10 mouse cellular contexts compared by ENCODE assay signal in the genomic region with DNA sequence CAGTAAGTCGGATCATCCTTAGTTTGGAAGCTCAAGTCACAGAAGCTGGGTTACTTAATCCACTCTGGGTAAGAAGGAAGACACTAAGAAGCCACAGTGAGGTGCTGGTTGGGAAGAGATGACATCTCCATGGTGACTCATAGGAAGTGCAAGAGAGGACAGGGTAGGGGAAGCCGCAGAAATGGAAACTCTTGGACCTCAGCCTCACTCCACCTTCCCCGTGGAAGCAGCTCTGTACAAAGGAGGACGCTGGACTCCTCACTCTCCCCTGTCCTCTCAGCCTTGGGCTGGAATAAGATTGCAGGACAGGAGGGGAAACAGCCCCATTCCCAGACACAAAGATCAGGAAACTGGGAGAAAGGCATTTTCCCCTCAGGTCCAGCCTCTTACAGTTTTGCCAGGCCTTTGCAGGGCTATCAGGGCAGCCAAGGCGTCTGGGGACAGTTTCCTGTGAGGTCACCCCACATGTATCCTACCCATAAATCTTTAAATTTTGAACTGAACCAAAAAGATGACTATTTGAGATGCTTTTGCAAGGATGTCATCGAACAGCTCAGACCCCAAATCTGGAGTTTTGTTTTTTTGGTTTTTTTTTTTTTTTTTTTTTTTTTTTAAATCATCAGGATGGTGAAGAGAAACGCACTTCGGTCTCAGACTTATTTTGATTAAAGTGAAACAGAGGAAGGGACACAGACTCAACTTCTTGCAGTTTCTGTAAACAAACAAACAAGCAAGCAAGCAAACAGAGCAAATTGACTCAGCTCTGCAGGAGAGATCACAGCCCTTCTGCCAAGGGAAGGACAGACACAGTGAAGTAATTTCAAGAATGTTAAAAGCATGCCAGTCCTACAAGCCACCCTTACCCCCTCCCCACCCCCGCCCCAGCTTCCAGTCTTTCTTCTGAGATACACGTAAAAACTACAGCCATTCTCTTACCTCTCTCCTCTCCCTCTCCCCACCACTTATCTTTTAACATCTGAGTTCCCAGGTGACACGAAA.
DNase-seq lines count a peak whose midpoint lies in the region; ATAC-seq and TF ChIP-seq lines count a peak whose summit lies in the region.
"Had no signal": no experiment of that assay in that cellular context is flagged by ENCODE, and none has a peak within 500 bp of the region (broad histone marks: within the 10 kb centered on the region; RNA-seq: fewer than 3 reads in every experiment).

No protein-coding gene starts in this region.

- peak overlapping the region; percentile 32 for H3K4me2 ChIP-seq in heart, embryonic 12.5 days
- H3K4me2 ChIP-seq in lung, embryonic 16.5 days (ENCODE audit: low read depth, low read length): no peak overlapping the region

- CTCF ChIA-PET in Patski (lab: Charles Lee): interaction anchor here (0.7 to 2.6 kb wide), 12 partner anchors 9 to 279 kb away, joined by 3 to 10 read pairs (median 3); no protein-coding TSS in a partner anchor

- peak overlapping the region; percentile 80 for H3K27ac ChIP-seq in heart, embryonic 12.5 days (ENCODE audit: poor library complexity, severe bottlenecking)
- H3K27ac ChIP-seq in lung, embryonic 16.5 days (ENCODE audit: low read length): no peak overlapping the region

- H3K4me1 ChIP-seq in heart, embryonic 12.5 days (replicated peaks): peaks cover 69% of the 10 kb centered on the region
- H3K4me1 ChIP-seq in lung, embryonic 16.5 days (replicated peaks; ENCODE audit: control insufficient read depth, insufficient read depth, low read length): peaks cover 34% of the 10 kb centered on the region

- no peak overlapping the region for H3K4me3 ChIP-seq in heart, embryonic 12.5 days
- H3K4me3 ChIP-seq in lung, embryonic 16.5 days (ENCODE audit: low read length): no peak overlapping the region
- H3K4me3 ChIP-seq: megakaryocyte, embryonic 14.5 days had no signal

- ATAC-seq in Patski: peak; percentile 89
- ATAC-seq in heart, embryonic 12.5 days (ENCODE audit: insufficient number of reproducible peaks, low FRiP score): peak; percentile 79
- peak; percentile 53 for ATAC-seq in lung, embryonic 16.5 days (ENCODE audit: low read depth)

- in situ Hi-C loops in Patski (cut with MboI; ENCODE audit: low pct_unique_long_range_greater_than_20kb): no loop called here

- no peak overlapping the region for H3K9ac ChIP-seq in heart, embryonic 12.5 days
- H3K9ac ChIP-seq in lung, embryonic 16.5 days (ENCODE audit: low read length): no peak overlapping the region

- H3K27me3 ChIP-seq in Patski: no peaks in the 10 kb centered on the region
- H3K27me3 ChIP-seq in heart, embryonic 12.5 days (replicated peaks): no peaks in the 10 kb centered on the region
- H3K27me3 ChIP-seq in lung, embryonic 16.5 days (ENCODE audit: control insufficient read depth, insufficient read depth, low read depth, low read length): no peaks in the 10 kb centered on the region
- H3K27me3 ChIP-seq: megakaryocyte, embryonic 14.5 days had no signal

- POLR2A ChIA-PET in Patski (lab: Charles Lee): interaction anchor here (1.0 to 1.7 kb wide), 4 partner anchors 22 to 48 kb away, joined by 3 to 4 read pairs (median 4); no protein-coding TSS in a partner anchor

- DNase-seq in adrenal gland, postnatal 14 days: peak; percentile 31
- DNase-seq in adrenal gland, postnatal 4 days (ENCODE audit: low spot score in 2 of 2): no peak
- DNase-seq in Patski (ENCODE audit: low read depth, low spot score): no peak
- no peak for DNase-seq in natural killer cell, adult 2 months (ENCODE audit: low spot score in 2 of 2)
- no peak for DNase-seq in c-Kit-positive CD71-positive TER-119-positive erythroid progenitor cells, embryonic 14.5 days (ENCODE audit: low spot score)
- DNase-seq in embryo, embryonic 10 days (ENCODE audit: low spot score): no peak
- DNase-seq: embryo, embryonic 11 days had no signal

- H3K36me3 ChIP-seq in heart, embryonic 12.5 days: peaks cover 4% of the 10 kb centered on the region; the same call in 1 of the 2 replicates
- H3K36me3 ChIP-seq in lung, embryonic 16.5 days (ENCODE audit: control insufficient read depth, insufficient read depth, low read length): no peaks in the 10 kb centered on the region

- TF ChIP-seq CTCF in Patski (IDR thresholded peaks at IDR 0.05): no peak

- no peaks in the 10 kb centered on the region for H3K9me3 ChIP-seq in heart, embryonic 12.5 days (replicated peaks)
- H3K9me3 ChIP-seq in lung, embryonic 16.5 days (ENCODE audit: control insufficient read depth, low read length): no peaks in the 10 kb centered on the region
- H3K9me3 ChIP-seq: megakaryocyte, embryonic 14.5 days had no signal

- 15% methylated on average over 11 of the region's 11 CpGs for WGBS in heart, embryonic 12.5 days
- WGBS in lung, embryonic 16.5 days: 24% methylated on average over 11 of the region's 11 CpGs
